Comparison of ENCODE assay signal across 14 mouse cellular contexts in the genomic region with DNA sequence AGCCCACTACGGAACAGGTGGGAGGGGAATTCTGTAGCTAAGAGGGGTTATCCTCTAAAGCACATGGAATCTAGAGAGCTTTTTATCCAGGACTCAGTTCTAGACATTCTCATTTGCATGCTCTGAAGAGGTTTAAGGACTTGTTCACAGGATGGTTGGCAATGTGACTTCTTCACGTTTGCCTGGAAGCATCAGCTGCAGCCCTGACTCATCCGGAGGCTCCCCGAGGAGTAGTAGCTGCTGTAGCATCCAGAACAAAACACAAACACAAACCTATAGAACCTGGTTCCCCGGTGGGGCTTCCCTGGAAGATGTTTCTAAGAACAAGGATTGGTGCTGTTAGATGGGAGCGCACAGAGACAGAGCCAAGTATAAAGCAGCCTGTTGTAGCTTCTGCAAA.
"Had no signal": no experiment of that assay in that cellular context is flagged by ENCODE, and none has a peak within 500 bp of the region (broad histone marks: within the 10 kb centered on the region; RNA-seq: fewer than 3 reads in every experiment).

No protein-coding gene starts in this region.

- H3K4me3 ChIP-seq: midbrain, embryonic 10.5 days; midbrain, embryonic 12.5 days; neural tube, embryonic 12.5 days; stomach, embryonic 15.5 days had no signal

- H3K36me3 ChIP-seq: midbrain, embryonic 10.5 days; midbrain, embryonic 12.5 days; neural tube, embryonic 12.5 days had no signal

- H3K27me3 ChIP-seq: midbrain, embryonic 12.5 days; neural tube, embryonic 12.5 days; stomach, embryonic 15.5 days had no signal

- ATAC-seq: midbrain, embryonic 16.5 days had no signal

- H3K27ac ChIP-seq: midbrain, embryonic 10.5 days; midbrain, embryonic 12.5 days; neural tube, embryonic 12.5 days; stomach, embryonic 15.5 days; stomach, postnatal 0 days had no signal

- DNase-seq: lung, adult 18-20 months; lung, embryonic 14.5 days; lung, postnatal 10 days; lung, postnatal 4 days; midbrain, embryonic 14.5 days; thymus, adult 2 months; thymus, postnatal 25 days; thymus, postnatal 4 days had no signal

- H3K4me1 ChIP-seq: midbrain, embryonic 10.5 days; midbrain, embryonic 12.5 days; neural tube, embryonic 12.5 days; stomach, embryonic 15.5 days had no signal
